Mouse (Mus musculus): ENCODE measurements at regions not wholly inside any gene's neighbourhood (a gene's known extent, or its start where the extent isn't known, plus 50 kb on each side); places are given as distances from the start of the nearest gene placed in this dataset.

GRCm38 (mm10) chr2:57424879-57425278 lies 187.4 kb downstream of the Gpd2 start:
- DNase-seq = no peak

- DNase-seq = no peak
These were observed 188.0 kb downstream of the Gpd2 start for GRCm38 (mm10) chr2:57425439-57425838.

GRCm38 (mm10) chr2:57450996-57451770 lies 213.7 kb downstream of the Gpd2 start:
- no peak for DNase-seq

- DNase-seq = peak; percentile 59 to 72
These were observed 216.7 kb downstream of the Gpd2 start for GRCm38 (mm10) chr2:57453896-57454679.

- DNase-seq = no peak
These were observed 222.5 kb downstream of the Gpd2 start for GRCm38 (mm10) chr2:57459901-57460300.

- DNase-seq = no peak
These were observed 236.4 kb downstream of the Gpd2 start for GRCm38 (mm10) chr2:57473873-57474272.

GRCm38 (mm10) chr2:57492116-57492515 lies 254.7 kb downstream of the Gpd2 start:
- DNase-seq = no peak

GRCm38 (mm10) chr2:57492914-57493621 lies 255.6 kb downstream of the Gpd2 start:
- DNase-seq = no peak

GRCm38 (mm10) chr2:57496315-57496954 lies 259.0 kb downstream of the Gpd2 start:
- DNase-seq = no peak

GRCm38 (mm10) chr2:57497933-57498332 lies 260.5 kb downstream of the Gpd2 start:
- peak; percentile 7 to 8 for DNase-seq

GRCm38 (mm10) chr2:57504678-57505077 lies 267.2 kb downstream of the Gpd2 start:
- no peak for DNase-seq

- no peak for DNase-seq
These were observed 285.0 kb downstream of the Gpd2 start for GRCm38 (mm10) chr2:57522465-57522864.

- no peak for DNase-seq
These were observed 285.5 kb downstream of the Gpd2 start for GRCm38 (mm10) chr2:57522983-57523382.

GRCm38 (mm10) chr2:57527966-57528365 lies 290.5 kb downstream of the Gpd2 start:
- DNase-seq = peak; percentile 16 to 30

GRCm38 (mm10) chr2:57539842-57540241 lies 302.4 kb downstream of the Gpd2 start:
- DNase-seq = no peak

- DNase-seq = no peak
These were observed 327.8 kb downstream of the Gpd2 start for GRCm38 (mm10) chr2:57565258-57565657.

- DNase-seq = no peak
These were observed 328.7 kb downstream of the Gpd2 start for GRCm38 (mm10) chr2:57566103-57566502.

GRCm38 (mm10) chr2:57567183-57567582 lies 329.7 kb downstream of the Gpd2 start:
- no peak for DNase-seq

GRCm38 (mm10) chr2:57587065-57587464 lies 349.6 kb downstream of the Gpd2 start:
- DNase-seq = no peak

- no peak for DNase-seq
These were observed 356.1 kb downstream of the Gpd2 start for GRCm38 (mm10) chr2:57593558-57593957.

- peak; percentile 67 to 75 for DNase-seq
These were observed 360.4 kb downstream of the Gpd2 start for GRCm38 (mm10) chr2:57597694-57598358.

GRCm38 (mm10) chr2:57611599-57611998 lies 374.2 kb downstream of the Gpd2 start:
- no peak for DNase-seq
